Mouse (Mus musculus) granulocyte monocyte progenitor cell, adult 5-6 weeks (primary cell): ENCODE measurements around the gene Olfr592. TPM values are rescaled to one million over a fixed set of nuclear protein-coding genes. Genes with fewer than 3 reads are reported as not detected.
"Not testable (repeated sequence)": the region's sequence is repeated elsewhere in the genome, so short reads cannot be mapped to it uniquely, and the experiment has no call there.

ENCODE experiments used
- ATAC-seq: replicated peaks from 2 replicates; pipeline ENCODE4 v1.8.0; 2016; ENCODE audit warnings: mild to moderate bottlenecking, moderate TSS enrichment, inconsistent platforms; ENCODE audit not compliant: poor library complexity, severe bottlenecking
- total RNA-seq, 2 experiments: library from RNA; stranded (forward) in 1 of 2; stranded (reverse) in 1 of 2; fragments of 200-712, 200-1000 nt in 1 of 2; fragments of >200 nt in 1 of 2; fragmentation: Nextera tagmentation in 1 of 2; gene quantifications; 2 replicates each; pipeline ENCODE4 v1.2.3; 2014 to 2017

Olfr592 gene
- total RNA-seq (2014; fragmentation: Nextera tagmentation) = not detected in 2 replicates
- not detected in 2 replicates for total RNA-seq (2017)

DNA sequence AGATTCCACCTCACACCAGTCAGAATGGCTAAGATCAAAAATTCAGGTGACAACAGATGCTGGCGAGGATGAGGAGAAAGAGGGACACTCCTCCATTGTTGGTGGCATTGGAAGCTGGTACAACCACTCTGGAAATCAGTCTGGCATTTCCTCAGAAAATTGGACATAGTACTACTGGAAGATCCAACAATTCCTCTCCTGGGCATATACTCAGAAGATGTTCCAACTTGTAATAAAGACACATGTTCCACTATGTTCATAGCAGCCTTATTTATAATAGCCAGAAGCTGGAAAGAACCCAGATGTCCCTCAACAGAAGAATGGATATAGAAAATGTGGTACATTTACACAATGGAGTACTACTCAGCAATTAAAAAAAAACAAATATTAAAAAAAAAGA is at the start of gene Olfr592:
TSS of gene Olfr592 (plus strand) at position 301 of the 400 bp plus-strand sequence.
- not testable (repeated sequence) for ATAC-seq

DNA sequence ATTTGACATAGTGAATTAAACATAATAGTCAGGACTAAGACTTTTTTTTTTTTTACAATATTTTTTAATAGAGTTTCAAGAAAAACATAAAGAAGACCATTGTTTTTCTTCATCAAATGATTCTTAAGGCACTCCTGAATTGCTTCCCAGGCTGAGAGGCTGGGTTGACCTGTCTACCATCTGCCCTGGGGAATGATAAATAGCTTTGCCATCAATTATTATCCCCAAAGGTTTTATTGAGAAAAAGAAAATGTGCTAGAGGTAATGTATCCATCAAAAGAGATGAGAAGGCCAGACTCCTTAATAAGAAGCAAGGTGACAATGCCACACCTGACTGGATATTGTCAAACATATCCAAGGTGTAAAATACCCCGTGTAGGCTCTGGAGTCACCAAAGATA is 44.0 kb upstream of the Olfr592 start, which contains the start of gene Olfr588-ps1:
TSS of gene Olfr588-ps1 (plus strand) at position 301 of the 400 bp plus-strand sequence.
- no peak for ATAC-seq

DNA sequence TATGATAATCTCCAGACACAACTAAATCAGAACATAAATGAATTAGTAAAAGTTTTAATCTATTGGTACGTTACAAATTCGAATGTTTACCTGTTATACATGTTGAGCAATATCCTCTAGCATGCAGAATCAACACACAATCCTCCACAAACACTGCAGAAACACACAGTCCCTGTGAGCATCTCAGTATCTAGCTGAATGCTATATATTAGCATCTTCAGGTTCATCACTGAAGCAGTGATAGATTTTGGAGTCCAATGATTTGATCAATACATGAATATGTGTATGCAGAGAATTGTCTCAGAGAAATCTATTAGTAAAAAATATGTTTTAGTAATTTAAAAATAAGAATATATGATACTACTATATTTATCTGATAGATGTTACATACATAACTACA is 28.3 kb upstream of the Olfr592 start, which contains the start of gene Olfr589:
TSS of gene Olfr589 (minus strand) at position 101 of the 400 bp plus-strand sequence.
- ATAC-seq = no peak

DNA sequence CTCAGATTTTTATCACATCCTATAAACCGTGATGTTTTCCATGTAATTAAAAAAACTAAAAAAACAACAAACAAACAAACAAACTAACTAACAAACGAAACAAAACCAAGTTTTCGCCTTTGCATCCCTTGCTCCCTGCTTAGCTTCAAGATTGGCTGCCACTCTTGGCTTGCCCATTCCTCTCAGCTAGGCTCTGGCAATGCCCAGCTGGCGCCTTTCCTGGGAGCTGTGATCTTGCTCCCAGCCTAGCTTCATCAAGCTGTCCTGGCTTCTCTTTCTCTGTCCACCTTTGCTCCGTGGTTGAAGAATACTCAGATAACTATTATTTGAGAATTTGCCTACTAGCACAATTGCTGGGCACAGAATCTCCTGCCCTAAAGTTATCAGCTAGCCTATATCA is 14.9 kb upstream of the Olfr592 start:
- no peak for ATAC-seq

DNA sequence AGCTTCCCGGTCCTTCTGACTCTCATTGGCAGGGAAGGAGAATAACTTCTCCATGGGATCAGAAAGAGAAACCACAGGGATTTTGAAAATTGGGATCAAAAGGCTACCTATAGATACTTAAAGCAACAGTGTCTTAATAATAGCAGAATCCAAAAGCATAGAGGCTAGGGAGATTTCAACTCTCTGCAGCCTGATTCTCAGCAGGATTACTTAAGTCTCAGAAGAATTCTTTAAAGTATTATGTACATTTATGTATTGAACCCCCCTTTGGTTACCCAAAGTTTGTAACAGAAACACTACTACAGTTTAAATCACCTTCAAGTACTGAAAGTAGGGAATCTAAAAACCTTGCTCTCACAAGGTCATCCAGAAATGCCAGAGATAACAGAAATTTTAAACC is 6.4 kb upstream of the Olfr592 start, which contains the start of gene Olfr591:
TSS of gene Olfr591 (minus strand) at position 101 of the 400 bp plus-strand sequence.
- no peak for ATAC-seq

DNA sequence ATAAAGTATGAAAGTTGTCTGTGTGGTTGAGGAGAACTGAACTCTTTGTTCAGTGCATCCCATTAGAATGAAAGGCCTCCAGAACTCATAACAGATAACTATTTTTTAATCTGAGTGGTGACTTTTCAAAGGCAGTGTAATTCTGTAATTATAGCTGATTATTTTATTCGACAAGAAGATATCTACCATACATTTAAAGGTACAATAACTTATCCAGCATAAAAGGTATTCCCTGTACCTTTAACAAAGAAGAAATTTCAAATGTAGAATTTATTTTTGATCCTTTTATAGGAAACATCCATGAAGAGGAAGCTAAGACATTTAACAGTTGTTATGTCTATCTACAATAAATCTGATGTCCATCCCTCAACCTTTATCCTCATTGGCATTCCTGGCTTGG is 27.0 kb downstream of the Olfr592 start, which contains the start of gene Olfr593:
TSS of gene Olfr593 (plus strand) at position 301 of the 400 bp plus-strand sequence.
- ATAC-seq = no peak

DNA sequence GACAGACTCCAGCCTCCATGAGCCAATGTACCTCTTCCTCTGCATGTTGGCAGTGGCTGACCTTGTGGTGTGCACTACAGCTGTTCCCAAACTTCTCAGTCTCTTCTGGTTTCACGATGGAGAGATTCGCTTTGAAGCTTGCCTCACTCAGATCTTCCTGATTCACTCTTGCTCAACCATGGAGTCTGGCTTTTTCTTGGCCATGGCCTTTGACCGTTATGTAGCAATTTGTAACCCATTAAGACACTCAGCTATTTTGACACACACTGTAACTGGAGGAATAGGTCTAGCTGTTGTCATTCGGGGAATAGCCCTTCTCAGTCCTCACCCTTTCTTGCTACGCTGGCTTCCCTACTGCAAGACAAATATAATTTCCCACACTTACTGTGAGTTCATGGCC is 27.4 kb downstream of the Olfr592 start:
- ATAC-seq = peak; percentile 86

DNA sequence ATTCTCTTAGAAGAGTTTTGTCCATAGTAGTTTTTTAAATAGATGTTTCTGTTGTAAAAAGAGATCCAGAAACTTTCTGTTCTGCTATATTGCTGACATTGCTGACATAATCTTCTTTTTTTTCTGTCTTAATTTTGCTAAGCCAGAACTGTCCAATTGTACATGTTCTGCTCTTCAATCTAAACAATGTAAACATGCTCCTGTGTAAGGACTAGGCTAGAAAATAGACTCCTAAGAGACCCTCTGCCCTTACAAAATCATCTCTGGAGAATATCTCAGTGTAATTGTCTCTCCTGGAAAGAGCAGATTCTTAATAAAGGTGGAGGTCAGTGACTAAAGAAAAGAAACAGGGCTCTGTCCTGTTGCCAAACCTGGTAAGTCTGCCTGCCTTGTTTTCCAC is 32.1 kb downstream of the Olfr592 start, which contains the start of gene Olfr594:
TSS of gene Olfr594 (plus strand) at position 301 of the 400 bp plus-strand sequence.
- ATAC-seq = no peak

Other genes with a start within 250 kb of the Olfr592 start
- gene Olfr573-ps1, start 242.2 kb upstream of the Olfr592 start, total RNA-seq (2014; fragmentation: Nextera tagmentation) = not detected in 2 replicates
- gene Olfr573-ps1, start 242.2 kb upstream of the Olfr592 start, total RNA-seq (2017) = not detected in 2 replicates
- gene Olfr574, start 236.3 kb upstream of the Olfr592 start, total RNA-seq (2014; fragmentation: Nextera tagmentation) = not detected in 2 replicates
- gene Olfr574, start 236.3 kb upstream of the Olfr592 start, total RNA-seq (2017) = not detected in 2 replicates
- gene Olfr575, start 226.0 kb upstream of the Olfr592 start, total RNA-seq (2014; fragmentation: Nextera tagmentation) = not detected in 2 replicates
- gene Olfr575, start 226.0 kb upstream of the Olfr592 start, total RNA-seq (2017) = not detected in 2 replicates
- not detected in 2 replicates for gene Olfr576, start 222.1 kb upstream of the Olfr592 start, total RNA-seq (2014; fragmentation: Nextera tagmentation)
- not detected in 2 replicates for gene Olfr576, start 222.1 kb upstream of the Olfr592 start, total RNA-seq (2017)
- not detected in 2 replicates for gene Olfr577, start 208.9 kb upstream of the Olfr592 start, total RNA-seq (2014; fragmentation: Nextera tagmentation)
- gene Olfr577, start 208.9 kb upstream of the Olfr592 start, total RNA-seq (2017) = not detected in 2 replicates
- gene Olfr578, start 195.5 kb upstream of the Olfr592 start, total RNA-seq (2014; fragmentation: Nextera tagmentation) = not detected in 2 replicates
- not detected in 2 replicates for gene Olfr578, start 195.5 kb upstream of the Olfr592 start, total RNA-seq (2017)
- not detected in 2 replicates for gene Olfr582, start 146.8 kb upstream of the Olfr592 start, total RNA-seq (2014; fragmentation: Nextera tagmentation)
- gene Olfr582, start 146.8 kb upstream of the Olfr592 start, total RNA-seq (2017) = not detected in 2 replicates
- gene Olfr583, start 133.5 kb upstream of the Olfr592 start, total RNA-seq (2014; fragmentation: Nextera tagmentation) = not detected in 2 replicates
- not detected in 2 replicates for gene Olfr583, start 133.5 kb upstream of the Olfr592 start, total RNA-seq (2017)
- gene Olfr584, start 102.9 kb upstream of the Olfr592 start, total RNA-seq (2014; fragmentation: Nextera tagmentation) = not detected in 2 replicates
- gene Olfr584, start 102.9 kb upstream of the Olfr592 start, total RNA-seq (2017) = not detected in 2 replicates
- not detected in 2 replicates for gene Olfr585, start 87.1 kb upstream of the Olfr592 start, total RNA-seq (2014; fragmentation: Nextera tagmentation)
- gene Olfr585, start 87.1 kb upstream of the Olfr592 start, total RNA-seq (2017) = not detected in 2 replicates
- gene Olfr586, start 59.2 kb upstream of the Olfr592 start, total RNA-seq (2014; fragmentation: Nextera tagmentation) = not detected in 2 replicates
- not detected in 2 replicates for gene Olfr586, start 59.2 kb upstream of the Olfr592 start, total RNA-seq (2017)
- not detected in 2 replicates for gene Olfr588-ps1, start 43.9 kb upstream of the Olfr592 start, total RNA-seq (2014; fragmentation: Nextera tagmentation)
- gene Olfr588-ps1, start 43.9 kb upstream of the Olfr592 start, total RNA-seq (2017) = not detected in 2 replicates
- gene Olfr589, start 28.4 kb upstream of the Olfr592 start, total RNA-seq (2014; fragmentation: Nextera tagmentation) = not detected in 2 replicates
- not detected in 2 replicates for gene Olfr589, start 28.4 kb upstream of the Olfr592 start, total RNA-seq (2017)
- gene Olfr591, start 6.5 kb upstream of the Olfr592 start, total RNA-seq (2014; fragmentation: Nextera tagmentation) = not detected in 2 replicates
- gene Olfr591, start 6.5 kb upstream of the Olfr592 start, total RNA-seq (2017) = not detected in 2 replicates
- not detected in 2 replicates for gene Olfr593, start 27.1 kb downstream of the Olfr592 start, total RNA-seq (2014; fragmentation: Nextera tagmentation)
- not detected in 2 replicates for gene Olfr593, start 27.1 kb downstream of the Olfr592 start, total RNA-seq (2017)
- not detected in 2 replicates for gene Olfr594, start 32.2 kb downstream of the Olfr592 start, total RNA-seq (2014; fragmentation: Nextera tagmentation)
- gene Olfr594, start 32.2 kb downstream of the Olfr592 start, total RNA-seq (2017) = not detected in 2 replicates
- gene Usp17ld, start 67.7 kb downstream of the Olfr592 start, total RNA-seq (2014; fragmentation: Nextera tagmentation) = not detected in 2 replicates
- gene Usp17ld, start 67.7 kb downstream of the Olfr592 start, total RNA-seq (2017) = not detected in 2 replicates
- gene Olfr596, start 120.8 kb downstream of the Olfr592 start, total RNA-seq (2014; fragmentation: Nextera tagmentation) = not detected in 2 replicates
- gene Olfr596, start 120.8 kb downstream of the Olfr592 start, total RNA-seq (2017) = not detected in 2 replicates
- not detected in 2 replicates for gene Olfr597, start 131.5 kb downstream of the Olfr592 start, total RNA-seq (2014; fragmentation: Nextera tagmentation)
- gene Olfr597, start 131.5 kb downstream of the Olfr592 start, total RNA-seq (2017) = not detected in 2 replicates
- gene Olfr598, start 138.8 kb downstream of the Olfr592 start, total RNA-seq (2014; fragmentation: Nextera tagmentation) = not detected in 2 replicates
- gene Olfr598, start 138.8 kb downstream of the Olfr592 start, total RNA-seq (2017) = not detected in 2 replicates
- not detected in 2 replicates for gene Olfr599, start 151.1 kb downstream of the Olfr592 start, total RNA-seq (2014; fragmentation: Nextera tagmentation)
- gene Olfr599, start 151.1 kb downstream of the Olfr592 start, total RNA-seq (2017) = not detected in 2 replicates
- not detected in 2 replicates for gene Olfr600, start 164.9 kb downstream of the Olfr592 start, total RNA-seq (2014; fragmentation: Nextera tagmentation)
- gene Olfr600, start 164.9 kb downstream of the Olfr592 start, total RNA-seq (2017) = not detected in 2 replicates
- gene Olfr601, start 177.9 kb downstream of the Olfr592 start, total RNA-seq (2014; fragmentation: Nextera tagmentation) = not detected in 2 replicates
- gene Olfr601, start 177.9 kb downstream of the Olfr592 start, total RNA-seq (2017) = not detected in 2 replicates
- gene Olfr603, start 201.4 kb downstream of the Olfr592 start, total RNA-seq (2014; fragmentation: Nextera tagmentation) = not detected in 2 replicates
- not detected in 2 replicates for gene Olfr603, start 201.4 kb downstream of the Olfr592 start, total RNA-seq (2017)
- gene Usp17lc, start 230.3 kb downstream of the Olfr592 start, total RNA-seq (2014; fragmentation: Nextera tagmentation) = not detected in 2 replicates
- not detected in 2 replicates for gene Usp17lc, start 230.3 kb downstream of the Olfr592 start, total RNA-seq (2017)